Mouse (Mus musculus): Measurements from ENCODE around the gene Bend7. TPM values are rescaled to one million over a fixed set of nuclear protein-coding genes. Genes with fewer than 3 reads are reported as not detected.

Gene Bend7
- total and polyA plus RNA-seq, 3 experiments = not detected

- dilution Hi-C loops (cut with MboI; ENCODE audit: extremely low pct_ligation_motif_present, extremely low pct_unique_long_range_greater_than_20kb, low sequenced_read_pairs) (no loop called here), in situ Hi-C loops (cut with MboI; ENCODE audit: low pct_ligation_motif_present, low pct_unique_long_range_greater_than_20kb, low sequenced_read_pairs) (no loop called here)
- no peak for DNase-seq (ENCODE audit: extremely low read depth)
- H3K9me3 ChIP-seq (replicated peaks; ENCODE audit: low read length) = no peaks in the 10 kb centered on the region
- no peak overlapping the region for H3K4me3 ChIP-seq (replicated peaks in 1 of 3; ENCODE audit: low read depth in 2 of 3, low read length in 2 of 3, poor library complexity in 1 of 3)
- H3K36me3 ChIP-seq (replicated peaks in 1 of 2; ENCODE audit: control insufficient read depth in 1 of 2, insufficient read depth in 1 of 2, low read length in 1 of 2) = no peaks in the 10 kb centered on the region
- H3K27me3 ChIP-seq (replicated peaks) = no peaks in the 10 kb centered on the region
- no peaks in the 10 kb centered on the region for H3K79me2 ChIP-seq (replicated peaks; ENCODE audit: control insufficient read depth, extremely low read depth, insufficient read depth, poor library complexity, severe bottlenecking)
- TF ChIP-seq KAT2A (IDR thresholded peaks at IDR 0.05; ENCODE audit: insufficient replicate concordance, low read length) (no peak), ZNF384 (IDR thresholded peaks at IDR 0.05; ENCODE audit: low read depth, low read length) (no peak), CTCF (conservative IDR thresholded peaks at IDR 0.05 in 1 of 2, IDR thresholded peaks at IDR 0.05 in 1 of 2; ENCODE audit: low read depth in 2 of 2, low read length in 2 of 2) (no peak), USF1 (IDR thresholded peaks at IDR 0.05; ENCODE audit: low read depth, low read length) (no peak), SMC3 (IDR thresholded peaks at IDR 0.05; ENCODE audit: low read depth, low read length) (no peak), RAD21 (IDR thresholded peaks at IDR 0.05; ENCODE audit: low read depth, low read length) (no peak), IRF4 (IDR thresholded peaks at IDR 0.05; ENCODE audit: low read depth, low read length) (no peak), UBTF (IDR thresholded peaks at IDR 0.05; ENCODE audit: low read depth, low read length) (no peak), MEF2A (IDR thresholded peaks at IDR 0.05; ENCODE audit: borderline replicate concordance, low read depth, low read length) (no peak), MAZ (IDR thresholded peaks at IDR 0.05; ENCODE audit: low read depth, low read length) (no peak), POLR2A (IDR thresholded peaks at IDR 0.05; ENCODE audit: low read depth, low read length) (no peak), MAFK (IDR thresholded peaks at IDR 0.05; ENCODE audit: insufficient replicate concordance, low read length) (no peak), JUN (IDR thresholded peaks at IDR 0.05; ENCODE audit: insufficient read depth, low read depth, low read length) (no peak), SIN3A (IDR thresholded peaks at IDR 0.05; ENCODE audit: low read length) (no peak), RCOR1 (conservative IDR thresholded peaks at IDR 0.05; ENCODE audit: low read depth, low read length) (no peak), NELFE (IDR thresholded peaks at IDR 0.05; ENCODE audit: low read depth, low read length) (no peak), ETS1 (conservative IDR thresholded peaks at IDR 0.05; ENCODE audit: low read depth, low read length) (no peak), CHD1 (IDR thresholded peaks at IDR 0.05; ENCODE audit: low read depth, low read length) (no peak), USF2 (conservative IDR thresholded peaks at IDR 0.05; ENCODE audit: low read depth, low read length) (no peak), E2F4 (IDR thresholded peaks at IDR 0.05; ENCODE audit: insufficient replicate concordance, low read depth, low read length) (no peak)
- no peak overlapping the region for H3K9ac ChIP-seq (ENCODE audit: insufficient read depth, low read depth)
- H3K4me1 ChIP-seq (ENCODE audit: control insufficient read depth in 1 of 2, insufficient read depth in 2 of 2) = peaks cover 0 to 3% of the 10 kb centered on the region in 2 experiments; a peak in 1 of 4 replicates
- H3K27ac ChIP-seq (ENCODE audit: insufficient read depth, low read depth) = no peak overlapping the region
- no peak overlapping the region for H3K4me2 ChIP-seq (ENCODE audit: insufficient read depth, low read depth, poor library complexity, severe bottlenecking)
These were observed 85.0 kb downstream of the Bend7 start for GRCm38 (mm10) chr2:4802395-4803176.

DNA sequence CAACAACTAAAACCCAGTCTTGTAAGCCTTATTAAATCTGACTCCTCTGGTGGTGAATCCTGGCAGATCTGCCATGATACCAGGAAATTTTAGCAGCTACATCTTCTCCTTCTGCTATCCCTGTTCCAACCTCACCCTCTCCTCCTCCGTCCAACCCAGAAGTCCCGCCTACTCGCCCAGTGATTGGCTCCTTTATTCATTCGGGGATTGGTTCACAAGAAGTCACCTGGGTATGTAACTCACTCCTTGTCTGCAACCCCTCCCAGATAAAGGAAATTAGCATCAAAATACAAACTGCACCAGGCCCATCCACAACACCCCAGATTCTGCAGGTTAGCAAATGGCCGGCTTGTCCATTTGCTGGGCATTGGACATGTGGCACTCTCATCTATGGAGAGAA is 98.7 kb downstream of the Bend7 start:
- H3K4me1 ChIP-seq (ENCODE audit: control insufficient read depth in 1 of 2, insufficient read depth in 2 of 2) = peaks cover 10 to 25% of the 10 kb centered on the region in 2 experiments; a peak in 3 of 4 replicates
- H3K27ac ChIP-seq (ENCODE audit: insufficient read depth, low read depth) = no peak overlapping the region
- TF ChIP-seq CTCF (conservative IDR thresholded peaks at IDR 0.05 in 1 of 2, IDR thresholded peaks at IDR 0.05 in 1 of 2; ENCODE audit: low read depth in 2 of 2, low read length in 2 of 2) = no peak
- no peak for TF ChIP-seq ZKSCAN1 (IDR thresholded peaks at IDR 0.05; ENCODE audit: borderline replicate concordance, low read depth, low read length)
- no peak for TF ChIP-seq NRF1 (IDR thresholded peaks at IDR 0.05; ENCODE audit: low read depth, low read length)
- no peak for TF ChIP-seq NELFE (IDR thresholded peaks at IDR 0.05; ENCODE audit: low read depth, low read length)
- no peak for TF ChIP-seq ETS1 (conservative IDR thresholded peaks at IDR 0.05; ENCODE audit: low read depth, low read length)
- TF ChIP-seq MAFK (IDR thresholded peaks at IDR 0.05; ENCODE audit: insufficient replicate concordance, low read length) = no peak
- TF ChIP-seq PAX5 (IDR thresholded peaks at IDR 0.05; ENCODE audit: low read length) = no peak
- no peaks in the 10 kb centered on the region for H3K79me2 ChIP-seq (replicated peaks; ENCODE audit: control insufficient read depth, extremely low read depth, insufficient read depth, poor library complexity, severe bottlenecking)
- H3K4me3 ChIP-seq (replicated peaks in 1 of 3; ENCODE audit: low read depth in 2 of 3, low read length in 2 of 3, poor library complexity in 1 of 3) = no peak overlapping the region
- no peaks in the 10 kb centered on the region for H3K36me3 ChIP-seq (replicated peaks in 1 of 2; ENCODE audit: control insufficient read depth in 1 of 2, insufficient read depth in 1 of 2, low read length in 1 of 2)
- in situ Hi-C loops (cut with MboI; ENCODE audit: low pct_ligation_motif_present, low pct_unique_long_range_greater_than_20kb, low sequenced_read_pairs) (no loop called here), dilution Hi-C loops (cut with MboI; ENCODE audit: extremely low pct_ligation_motif_present, extremely low pct_unique_long_range_greater_than_20kb, low sequenced_read_pairs) (no loop called here)
- no peaks in the 10 kb centered on the region for H3K27me3 ChIP-seq (replicated peaks)
- no peak overlapping the region for H3K4me2 ChIP-seq (ENCODE audit: insufficient read depth, low read depth, poor library complexity, severe bottlenecking)
- no peak overlapping the region for H3K9ac ChIP-seq (ENCODE audit: insufficient read depth, low read depth)
- no peak for DNase-seq (ENCODE audit: extremely low read depth)
- H3K9me3 ChIP-seq (replicated peaks; ENCODE audit: low read length) = no peaks in the 10 kb centered on the region
